Mouse (Mus musculus) myocyte (in vitro differentiated cells): ENCODE results near the gene Tpst2. TPM values are rescaled to one million over a fixed set of nuclear protein-coding genes. Genes with fewer than 3 reads are reported as not detected.

Experiments used
- H3K27me3 ChIP-seq: one replicate; pipeline ENCODE4 v1.6.1; 2011; ENCODE audit not compliant: control insufficient read depth, insufficient read depth, insufficient read length
- H3K36me3 ChIP-seq: one replicate; pipeline ENCODE4 v1.6.1; 2011; ENCODE audit not compliant: control insufficient read depth, insufficient read depth
- H3K4me2 ChIP-seq: one replicate; pipeline ENCODE4 v1.6.1; 2011; ENCODE audit warnings: low read depth, control low read depth
- H3K4me3 ChIP-seq: one replicate; pipeline ENCODE4 v1.5.1; 2011; ENCODE audit warnings: mild to moderate bottlenecking, control low read depth, moderate library complexity
- H3K79me2 ChIP-seq: one replicate; pipeline ENCODE4 v1.6.1; 2011; ENCODE audit not compliant: control insufficient read depth, insufficient read depth
- H3ac ChIP-seq: one replicate; pipeline ENCODE4 v1.6.1; 2011; ENCODE audit not compliant: control insufficient read depth, insufficient read length
- CEBPB ChIP-seq: IDR thresholded peaks from 2 replicates; pipeline ENCODE4 v1.6.1; 2011; ENCODE audit warnings: mild to moderate bottlenecking, moderate library complexity; ENCODE audit not compliant: poor library complexity, insufficient read depth, severe bottlenecking
- E2F4 ChIP-seq: IDR thresholded peaks from one replicate; pipeline ENCODE4 v1.6.1; 2011; ENCODE audit warnings: mild to moderate bottlenecking, control low read depth, moderate library complexity; ENCODE audit not compliant: insufficient read depth
- MAX ChIP-seq: IDR thresholded peaks from one replicate; pipeline ENCODE4 v1.6.1; 2011; ENCODE audit warnings: low read depth, mild to moderate bottlenecking, control low read depth
- MYOD1 ChIP-seq, 3 experiments: IDR thresholded peaks; one replicate each; pipeline ENCODE4 v1.6.1; 2011; ENCODE audit warnings: control low read depth in 2 of 3, low read depth in 2 of 3, mild to moderate bottlenecking in 2 of 3, moderate library complexity in 1 of 3; ENCODE audit not compliant: insufficient read length in 2 of 3, control insufficient read depth in 1 of 3
- MYOG ChIP-seq, 3 experiments: IDR thresholded peaks; one replicate each; pipeline ENCODE4 v1.6.1; 2011; ENCODE audit warnings: control low read depth in 2 of 3, low read depth in 2 of 3, mild to moderate bottlenecking in 2 of 3; ENCODE audit not compliant: insufficient read length in 2 of 3, control insufficient read depth in 1 of 3, insufficient read depth in 1 of 3
- POLR2A ChIP-seq: IDR thresholded peaks from one replicate; pipeline ENCODE4 v1.6.1; 2011; ENCODE audit warnings: low read depth, mild to moderate bottlenecking, control low read depth, moderate library complexity; ENCODE audit not compliant: insufficient read length
- POLR2AphosphoS2 ChIP-seq: IDR thresholded peaks from one replicate; pipeline ENCODE4 v1.6.1; 2011; ENCODE audit warnings: low read depth, control low read depth; ENCODE audit not compliant: insufficient read length
- REST ChIP-seq: IDR thresholded peaks from one replicate; pipeline ENCODE4 v1.6.1; 2011; ENCODE audit warnings: mild to moderate bottlenecking, control low read depth, moderate library complexity; ENCODE audit not compliant: insufficient read depth, insufficient read length
- SRF ChIP-seq: IDR thresholded peaks from one replicate; pipeline ENCODE4 v1.6.1; 2011; ENCODE audit warnings: low read depth; ENCODE audit not compliant: control insufficient read depth, insufficient read length
- TCF12 ChIP-seq: IDR thresholded peaks from one replicate; pipeline ENCODE4 v1.6.1; 2011; ENCODE audit warnings: mild to moderate bottlenecking, control low read depth; ENCODE audit not compliant: poor library complexity, insufficient read depth, severe bottlenecking
- TCF3 ChIP-seq: IDR thresholded peaks from one replicate; pipeline ENCODE4 v1.6.1; 2011; ENCODE audit warnings: low read depth, control low read depth; ENCODE audit not compliant: insufficient read length
- USF1 ChIP-seq: IDR thresholded peaks from one replicate; pipeline ENCODE4 v1.6.1; 2011; ENCODE audit warnings: low read depth, mild to moderate bottlenecking, control low read depth, moderate library complexity
- polyA plus RNA-seq: library from polyadenylated mRNA; unstranded; fragments of >200 nt; fragmentation: generic; extraction: Trizol; gene quantifications from one replicate; pipeline ENCODE4 v1.2.1, GENCODE M21; 2012; ENCODE audit warnings: missing spikeins

Tpst2 gene
- polyA plus RNA-seq, 1 experiment, result 94.7 TPM

- no peaks in the 10 kb centered on the region for H3K27me3 ChIP-seq
- no peak overlapping the region for H3K4me3 ChIP-seq
- H3K79me2 ChIP-seq, result peaks cover 79% of the 10 kb centered on the region
- no peak overlapping the region for H3K4me2 ChIP-seq
- no peak overlapping the region for H3ac ChIP-seq
- no peaks in the 10 kb centered on the region for H3K36me3 ChIP-seq
- TF ChIP-seq CEBPB (no peak), MYOD1 (IDR thresholded peaks at IDR 0.05; ENCODE audit: control insufficient read depth in 1 of 3, insufficient read length in 2 of 3, low read depth in 2 of 3) (no peak), TCF12 (no peak), USF1 (no peak), SRF (no peak), POLR2AphosphoS2 (no peak), REST (no peak), TCF3 (no peak)
Observed at GRCm38 (mm10) chr5:112300721-112301308, 24.3 kb downstream of the Tpst2 start.

GRCm38 (mm10) chr5:112301694-112302093 lies 25.2 kb downstream of the Tpst2 start:
- no peak for TF ChIP-seq CEBPB
- no peak for TF ChIP-seq USF1
- TF ChIP-seq TCF3, result no peak
- TF ChIP-seq MYOD1 (IDR thresholded peaks at IDR 0.05; ENCODE audit: control insufficient read depth in 1 of 3, insufficient read length in 2 of 3, low read depth in 2 of 3), result no peak
- TF ChIP-seq TCF12, result no peak
- TF ChIP-seq SRF, result no peak

GRCm38 (mm10) chr5:112302310-112302709 lies 25.8 kb downstream of the Tpst2 start:
- no peaks in the 10 kb centered on the region for H3K27me3 ChIP-seq
- no peaks in the 10 kb centered on the region for H3K36me3 ChIP-seq
- no peak overlapping the region for H3K4me3 ChIP-seq
- no peak for TF ChIP-seq POLR2A
- TF ChIP-seq TCF12, result no peak
- no peak for TF ChIP-seq CEBPB
- TF ChIP-seq MAX, result no peak
- TF ChIP-seq MYOD1 (IDR thresholded peaks at IDR 0.05; ENCODE audit: control insufficient read depth in 1 of 3, insufficient read length in 2 of 3, low read depth in 2 of 3), result no peak
- TF ChIP-seq SRF, result no peak
- no peak for TF ChIP-seq TCF3
- TF ChIP-seq MYOG (IDR thresholded peaks at IDR 0.05; ENCODE audit: control insufficient read depth in 1 of 3, insufficient read depth in 1 of 3, insufficient read length in 2 of 3, low read depth in 2 of 3), result no peak
- no peak for TF ChIP-seq REST
- no peak for TF ChIP-seq USF1
- no peak for TF ChIP-seq E2F4
- no peak for TF ChIP-seq POLR2AphosphoS2
- no peak overlapping the region for H3K4me2 ChIP-seq
- H3K79me2 ChIP-seq, result peaks cover 64% of the 10 kb centered on the region
- no peak overlapping the region for H3ac ChIP-seq

More at GRCm38 (mm10) chr5:112301694-112302093, 25.2 kb downstream of the Tpst2 start:
- Histone ChIP-seq H3ac (no peak overlapping the region), H3K27me3 (no peaks in the 10 kb centered on the region), H3K4me3 (no peak overlapping the region), H3K79me2 (peaks cover 70% of the 10 kb centered on the region), H3K36me3 (no peaks in the 10 kb centered on the region), H3K4me2 (no peak overlapping the region)

GRCm38 (mm10) chr5:112305842-112306241 lies 29.4 kb downstream of the Tpst2 start:
- no peaks in the 10 kb centered on the region for H3K36me3 ChIP-seq
- no peak overlapping the region for H3K4me3 ChIP-seq
- peaks cover 29% of the 10 kb centered on the region for H3K79me2 ChIP-seq
- no peak for TF ChIP-seq MAX
- TF ChIP-seq TCF12, result no peak
- no peak overlapping the region for H3K4me2 ChIP-seq
- H3K27me3 ChIP-seq, result no peaks in the 10 kb centered on the region
- no peak overlapping the region for H3ac ChIP-seq

- Histone ChIP-seq H3K4me3 (no peak overlapping the region), H3K79me2 (no peaks in the 10 kb centered on the region), H3K36me3 (peaks cover 28% of the 10 kb centered on the region), H3K4me2 (no peak overlapping the region), H3ac (no peak overlapping the region), H3K27me3 (no peaks in the 10 kb centered on the region)
- TF ChIP-seq TCF12 (no peak), MYOD1 (IDR thresholded peaks at IDR 0.05; ENCODE audit: control insufficient read depth in 1 of 3, insufficient read length in 2 of 3, low read depth in 2 of 3) (no peak), USF1 (no peak), CEBPB (no peak), SRF (no peak), POLR2A (no peak), E2F4 (no peak), TCF3 (no peak), MAX (no peak), REST (no peak), MYOG (IDR thresholded peaks at IDR 0.05; ENCODE audit: control insufficient read depth in 1 of 3, insufficient read depth in 1 of 3, insufficient read length in 2 of 3, low read depth in 2 of 3) (no peak), POLR2AphosphoS2 (no peak)
Observed at GRCm38 (mm10) chr5:112313222-112313885, 36.9 kb downstream of the Tpst2 start.
